Mouse (Mus musculus) megakaryocyte-erythroid progenitor cell, adult 5 weeks (primary cell): ENCODE results near the gene Gm10642. TPM values are rescaled to one million over a fixed set of nuclear protein-coding genes. Genes with fewer than 3 reads are reported as not detected.

Experiments used
- polyA plus RNA-seq: library from polyadenylated mRNA; stranded (reverse); fragments of >175 nt; gene quantifications from 2 replicates; pipeline ENCODE4 v1.2.3, GENCODE M21; 2012

Gm10642 gene
- 1.1 and 1.2 TPM in 2 replicates for polyA plus RNA-seq

GRCm38 (mm10) chr9:70656130-70657007, at the start of gene Gm10642:
Gene Gm10642, plus strand, starts transcription at chr9:70656251.

GRCm38 (mm10) chr9:70657013-70657967, 1.2 kb downstream of the Gm10642 start, which contains the start of gene Mindy2:
Gene Mindy2, minus strand, starts transcription at chr9:70657174.

GRCm38 (mm10) chr9:70678682-70679131, 22.7 kb downstream of the Gm10642 start, which contains the start of gene Adam10:
Gene Adam10, plus strand, starts transcription at chr9:70678997.

Other genes starting within 250 kb of the Gm10642 start
- gene Ccnb2, start 234.7 kb upstream of the Gm10642 start, polyA plus RNA-seq = 44.1 and 45.7 TPM in 2 replicates
- 6.1 and 6.4 TPM in 2 replicates for gene Rnf111, start 152.5 kb upstream of the Gm10642 start, polyA plus RNA-seq
- 16.9 and 26.5 TPM in 2 replicates for gene Sltm, start 113.5 kb upstream of the Gm10642 start, polyA plus RNA-seq
- 13.3 and 15.8 TPM in 2 replicates for gene Mindy2, start 923 bp downstream of the Gm10642 start, polyA plus RNA-seq
- gene Adam10, start 22.7 kb downstream of the Gm10642 start, polyA plus RNA-seq = 49.8 and 58.9 TPM in 2 replicates